In the genomic region with DNA sequence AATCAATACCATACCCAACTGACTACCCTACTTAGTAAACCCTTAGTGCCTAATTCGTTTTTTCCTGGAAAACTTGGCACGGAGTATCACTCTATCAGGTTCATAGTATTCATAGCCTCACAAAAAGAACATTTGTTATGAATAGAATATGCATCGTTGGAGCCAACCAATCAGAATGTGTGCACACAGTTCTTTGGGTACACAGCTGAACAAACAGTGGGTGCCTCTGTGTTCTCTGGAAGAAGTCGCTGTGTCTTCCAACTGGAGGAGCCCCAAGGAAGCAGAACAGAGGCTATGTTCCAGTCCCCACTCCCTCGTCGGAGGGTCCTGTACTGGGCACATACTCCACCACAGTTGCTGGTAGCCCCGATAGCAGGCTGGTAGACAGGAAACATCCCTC, we compare ENCODE assay signal across 12 mouse cellular contexts.
A peak's percentile ranks its signal among the peaks of the same experiment; 100 is the strongest.
DNase-seq lines count a peak whose midpoint lies in the region; ATAC-seq lines count a peak whose summit lies in the region.
"Had no signal": no experiment of that assay in that cellular context is flagged by ENCODE, and none has a peak within 500 bp of the region (broad histone marks: within the 10 kb centered on the region; RNA-seq: fewer than 3 reads in every experiment).

No protein-coding gene starts in this region.

- no peak overlapping the region for H3K4me3 ChIP-seq in hindbrain, embryonic 15.5 days
- H3K4me3 ChIP-seq in hindbrain, embryonic 13.5 days = no peak overlapping the region
- H3K4me3 ChIP-seq: liver, embryonic 13.5 days had no signal

- no peaks in the 10 kb centered on the region for H3K9me3 ChIP-seq in hindbrain, embryonic 15.5 days
- H3K9me3 ChIP-seq in hindbrain, embryonic 13.5 days = no peaks in the 10 kb centered on the region
- H3K9me3 ChIP-seq: liver, embryonic 13.5 days had no signal

- no peak overlapping the region for H3K9ac ChIP-seq in hindbrain, embryonic 15.5 days
- H3K9ac ChIP-seq in hindbrain, embryonic 13.5 days = no peak overlapping the region
- H3K9ac ChIP-seq: liver, embryonic 13.5 days had no signal

- peak; percentile 61 for ATAC-seq in hindbrain, embryonic 15.5 days (ENCODE audit: low FRiP score, low read depth)
- ATAC-seq in hindbrain, embryonic 13.5 days (ENCODE audit: low FRiP score) = no peak

- H3K4me1 ChIP-seq in hindbrain, embryonic 15.5 days (replicated peaks) = peaks cover 3% of the 10 kb centered on the region; the same call in 1 of the 2 replicates
- peaks cover 12% of the 10 kb centered on the region for H3K4me1 ChIP-seq in hindbrain, embryonic 13.5 days (replicated peaks)

- WGBS in hindbrain, embryonic 15.5 days = 73% methylated on average over 7 of the region's 7 CpGs
- WGBS in hindbrain, embryonic 13.5 days = 86% methylated on average over 7 of the region's 7 CpGs

- H3K27ac ChIP-seq in hindbrain, embryonic 15.5 days (replicated peaks) = no peak overlapping the region
- H3K27ac ChIP-seq in hindbrain, embryonic 13.5 days = no peak overlapping the region
- H3K27ac ChIP-seq: liver, embryonic 13.5 days had no signal

- peak; percentile 28 for DNase-seq in right cerebral cortex, adult 18-20 months
- DNase-seq in right cerebral cortex, adult 2 months (ENCODE audit: low spot score in 2 of 2) = no peak
- DNase-seq in layer of hippocampus, adult 9-11 months = peak; percentile 68
- no peak for DNase-seq in B cell, adult 2 months
- no peak for DNase-seq in adrenal gland, adult 18-20 months (ENCODE audit: low spot score in 2 of 2)
- DNase-seq: adrenal gland, postnatal 10 days; embryo, embryonic 11 days; heart, adult 11 months; liver, embryonic 13.5 days; retina, postnatal 1 day had no signal

- no peaks in the 10 kb centered on the region for H3K27me3 ChIP-seq in hindbrain, embryonic 15.5 days
- H3K27me3 ChIP-seq in hindbrain, embryonic 13.5 days = no peaks in the 10 kb centered on the region
- H3K27me3 ChIP-seq: liver, embryonic 13.5 days had no signal

- no peaks in the 10 kb centered on the region for H3K36me3 ChIP-seq in hindbrain, embryonic 15.5 days
- H3K36me3 ChIP-seq in hindbrain, embryonic 13.5 days = no peaks in the 10 kb centered on the region
- H3K36me3 ChIP-seq: liver, embryonic 13.5 days had no signal

- no peak overlapping the region for H3K4me2 ChIP-seq in hindbrain, embryonic 15.5 days
- no peak overlapping the region for H3K4me2 ChIP-seq in hindbrain, embryonic 13.5 days
- H3K4me2 ChIP-seq: liver, embryonic 13.5 days had no signal

Comparison
In these comparisons a context has a peak if more than half of its experiments do, and no peak if none do; other contexts are left out.
1. DNase-seq: peak in right cerebral cortex, adult 18-20 months (single experiment) and layer of hippocampus, adult 9-11 months (single experiment); none in right cerebral cortex, adult 2 months (0 of 2), B cell, adult 2 months (0 of 2) and adrenal gland, adult 18-20 months (0 of 2).